Mouse (Mus musculus): ENCODE results near the gene Fancd2. TPM values are rescaled to one million over a fixed set of nuclear protein-coding genes. Genes with fewer than 3 reads are reported as not detected.
A peak's percentile ranks its signal among the peaks of the same experiment; 100 is the strongest.

Fancd2 gene
- total and polyA plus RNA-seq, 3 experiments: 14.0 to 35.0 (median 18.5) TPM

GRCm38 (mm10) chr6:113638302-113639040, 107.0 kb downstream of the Fancd2 start, which contains the start of gene Irak2:
Irak2 (plus strand) TSS chr6:113638467.
- no peaks in the 10 kb centered on the region for H3K9me3 ChIP-seq (replicated peaks; ENCODE audit: insufficient read depth, low read length)
- peaks cover 0 to 5% of the 10 kb centered on the region in 2 experiments; a peak in 1 of 4 replicates for H3K4me1 ChIP-seq (ENCODE audit: control insufficient read depth in 1 of 2, insufficient read depth in 2 of 2, low read length in 2 of 2)
- H3K9ac ChIP-seq (ENCODE audit: control insufficient read depth, low read depth, low read length, poor library complexity, severe bottlenecking): peak within 1 kb of the TSS; percentile 67
- H3K36me3 ChIP-seq (ENCODE audit: control insufficient read depth in 1 of 2, insufficient read depth in 2 of 2, low read length in 2 of 2): no peaks in the 10 kb centered on the region; a peak in 1 of 4 replicates
- no peaks in the 10 kb centered on the region for H3K79me2 ChIP-seq (ENCODE audit: control insufficient read depth, insufficient read depth, low read length, poor library complexity)
- H3K27me3 ChIP-seq (ENCODE audit: control insufficient read depth in 1 of 2, insufficient read depth in 2 of 2, low read length in 2 of 2): no peaks in the 10 kb centered on the region
- peak within 1 kb of the TSS; percentile 57 for H3K27ac ChIP-seq (ENCODE audit: control insufficient read depth, low read depth, low read length)
- peak within 1 kb of the TSS; percentile 74 to 80 for H3K4me3 ChIP-seq (ENCODE audit: control insufficient read depth in 1 of 2, insufficient read depth in 1 of 2, low read depth in 2 of 2, low read length in 2 of 2)
- peak; percentile 95 for DNase-seq (ENCODE audit: low read depth, low spot score)
- TF ChIP-seq ZNF384 (IDR thresholded peaks at IDR 0.05; ENCODE audit: low read depth, low read length) (no peak), BHLHE40 (IDR thresholded peaks at IDR 0.05; ENCODE audit: borderline replicate concordance, low read depth, low read length) (no peak), NELFE (IDR thresholded peaks at IDR 0.05; ENCODE audit: low read depth, low read length) (peak; percentile 46), EP300 (IDR thresholded peaks at IDR 0.05; ENCODE audit: low read depth in 1 of 2, low read length in 2 of 2) (peak; percentile 55 to 76), GATA1 (IDR thresholded peaks at IDR 0.05; ENCODE audit: low read depth, low read length) (peak; percentile 65; the same call in 1 of the 2 replicates), USF1 (IDR thresholded peaks at IDR 0.05; ENCODE audit: low read depth, low read length) (peak; percentile 50; the same call in 1 of the 2 replicates), MAX (IDR thresholded peaks at IDR 0.05; ENCODE audit: low read length) (peak; percentile 57; the same call in 1 of the 2 replicates), ZMIZ1 (IDR thresholded peaks at IDR 0.05; ENCODE audit: low read depth, low read length) (no peak), UBTF (IDR thresholded peaks at IDR 0.05; ENCODE audit: borderline replicate concordance, insufficient read depth, low read depth, low read length) (peak; percentile 82; the same call in 1 of the 2 replicates), E2F4 (IDR thresholded peaks at IDR 0.05; ENCODE audit: borderline replicate concordance, low read depth, low read length) (no peak), CHD1 (IDR thresholded peaks at IDR 0.05; ENCODE audit: low read depth, low read length) (no peak), TAL1 (IDR thresholded peaks at IDR 0.05; ENCODE audit: low read length) (peak; percentile 81), ETS1 (IDR thresholded peaks at IDR 0.05; ENCODE audit: low read depth, low read length) (peak; percentile 30; the same call in 1 of the 2 replicates), NRF1 (IDR thresholded peaks at IDR 0.05; ENCODE audit: insufficient read depth, low read depth, low read length, poor library complexity, severe bottlenecking) (no peak), ZC3H11A (IDR thresholded peaks at IDR 0.05; ENCODE audit: low read depth, low read length) (peak; percentile 83), SMC3 (IDR thresholded peaks at IDR 0.05; ENCODE audit: low read depth, low read length) (peak; percentile 86), CTCF (IDR thresholded peaks at IDR 0.05 in 2 of 3, conservative IDR thresholded peaks at IDR 0.05 in 1 of 3; ENCODE audit: control insufficient read depth in 1 of 3, insufficient read depth in 1 of 3, low read depth in 2 of 3, low read length in 3 of 3, poor library complexity in 1 of 3, severe bottlenecking in 1 of 3) (peak; percentile 84 to 100 (median 99)), MEF2A (IDR thresholded peaks at IDR 0.05; ENCODE audit: extremely low read depth, insufficient replicate concordance, low read depth, low read length, poor library complexity, severe bottlenecking) (no peak), ZKSCAN1 (IDR thresholded peaks at IDR 0.05; ENCODE audit: low read depth, low read length) (no peak), KAT2A (conservative IDR thresholded peaks at IDR 0.05; ENCODE audit: low read depth, low read length) (no peak), USF2 (IDR thresholded peaks at IDR 0.05; ENCODE audit: borderline replicate concordance in 1 of 2, insufficient read depth in 1 of 2, low read depth in 1 of 2, low read length in 2 of 2) (no peak), POLR2A (IDR thresholded peaks at IDR 0.05; ENCODE audit: control insufficient read depth in 1 of 2, insufficient read depth in 1 of 2, low read depth in 1 of 2, low read length in 2 of 2, poor library complexity in 1 of 2) (peak; percentile 47; a peak in 1 of 4 replicates), POLR2AphosphoS2 (IDR thresholded peaks at IDR 0.05; ENCODE audit: low read length) (no peak), ELF1 (IDR thresholded peaks at IDR 0.05; ENCODE audit: low read depth, low read length) (0 out of 2 replicates have a peak, but pooled peaks have one; percentile 35), MYB (IDR thresholded peaks at IDR 0.05; ENCODE audit: low read depth, low read length) (no peak), RCOR1 (IDR thresholded peaks at IDR 0.05; ENCODE audit: low read depth, low read length) (0 out of 2 replicates have a peak, but pooled peaks have one; percentile 12), MYC (IDR thresholded peaks at IDR 0.05; ENCODE audit: low read depth, low read length) (no peak), CHD2 (IDR thresholded peaks at IDR 0.05; ENCODE audit: low read length) (no peak), GABPA (IDR thresholded peaks at IDR 0.05; ENCODE audit: low read depth, low read length) (no peak), RAD21 (IDR thresholded peaks at IDR 0.05; ENCODE audit: low read depth, low read length) (peak; percentile 77), MXI1 (IDR thresholded peaks at IDR 0.05; ENCODE audit: low read depth, low read length) (peak; percentile 39), MAZ (IDR thresholded peaks at IDR 0.05; ENCODE audit: low read depth, low read length) (peak; percentile 67; the same call in 1 of the 2 replicates), SIN3A (IDR thresholded peaks at IDR 0.05; ENCODE audit: low read length) (peak; percentile 46), TBP (IDR thresholded peaks at IDR 0.05; ENCODE audit: low read depth, low read length) (peak; percentile 98), TCF12 (IDR thresholded peaks at IDR 0.05; ENCODE audit: low read depth, low read length) (peak; percentile 82)
